Mouse (Mus musculus) ES-Bruce4 (cell line): ENCODE data around the gene Prrx2.

ENCODE experiments used
- CTCF ChIP-seq: IDR thresholded peaks from one replicate; pipeline ENCODE4 v1.8.1; 2011; ENCODE audit warnings: low read depth, low read length
- EP300 ChIP-seq: IDR thresholded peaks from 2 replicates; pipeline ENCODE4 v1.6.1; 2011; ENCODE audit warnings: low read depth, low read length; ENCODE audit not compliant: insufficient read depth
- POLR2A ChIP-seq: IDR thresholded peaks from one replicate; pipeline ENCODE4 v1.8.1; 2011; ENCODE audit warnings: low read length; ENCODE audit not compliant: insufficient read depth

- no peak for TF ChIP-seq CTCF
- no peak for TF ChIP-seq POLR2A
- TF ChIP-seq EP300: no peak
Observed at GRCm38 (mm10) chr2:30795271-30795888, 39.4 kb upstream of the Prrx2 start.
